Mouse (Mus musculus): Measurements from ENCODE around the gene Zmynd11. TPM values are rescaled to one million over a fixed set of nuclear protein-coding genes. Genes with fewer than 3 reads are reported as not detected.
"Not testable (repeated sequence)": the region's sequence is repeated elsewhere in the genome, so short reads cannot be mapped to it uniquely, and the experiment has no call there.

Zmynd11 gene
- polyA plus RNA-seq, 1 experiment from 2014 or later: 78.1 TPM

- DNase-seq (ENCODE audit: low spot score): peak; percentile 86
- no peaks in the 10 kb centered on the region for H3K9me3 ChIP-seq (ENCODE audit: low read length)
- H3K9ac ChIP-seq (replicated peaks; ENCODE audit: low read depth): no peak overlapping the region
- WGBS: 43% methylated on average over 9 of the region's 9 CpGs
- peak overlapping the region; percentile 28; the same call in 1 of the 2 replicates for H3K4me2 ChIP-seq (replicated peaks; ENCODE audit: low read depth, low read length)
- peak; percentile 77 for ATAC-seq
- peaks cover 10% of the 10 kb centered on the region; the same call in 1 of the 2 replicates for H3K4me1 ChIP-seq (ENCODE audit: insufficient read depth, low read depth, low read length)
- H3K36me3 ChIP-seq (ENCODE audit: insufficient read depth, low read length): no peaks in the 10 kb centered on the region
- no peak overlapping the region for H3K4me3 ChIP-seq (ENCODE audit: low read depth, low read length)
- TF ChIP-seq EP300 (IDR thresholded peaks at IDR 0.05) (no peak), CTCF (IDR thresholded peaks at IDR 0.05) (no peak)
- no peaks in the 10 kb centered on the region for H3K27me3 ChIP-seq (replicated peaks; ENCODE audit: insufficient read depth, low read length)
- H3K27ac ChIP-seq (ENCODE audit: low read length): no peak overlapping the region
Observed at GRCm38 (mm10) chr13:9757842-9758491, 7.2 kb downstream of the Zmynd11 start.

GRCm38 (mm10) chr13:9753706-9754105, 11.4 kb downstream of the Zmynd11 start:
- Histone ChIP-seq H3K4me2 (replicated peaks; ENCODE audit: low read depth, low read length) (no peak overlapping the region), H3K4me3 (ENCODE audit: low read depth, low read length) (no peak overlapping the region), H3K27ac (ENCODE audit: low read length) (no peak overlapping the region), H3K36me3 (ENCODE audit: insufficient read depth, low read length) (no peaks in the 10 kb centered on the region), H3K9ac (replicated peaks; ENCODE audit: low read depth) (no peak overlapping the region), H3K27me3 (replicated peaks; ENCODE audit: insufficient read depth, low read length) (no peaks in the 10 kb centered on the region), H3K9me3 (ENCODE audit: low read length) (no peaks in the 10 kb centered on the region), H3K4me1 (ENCODE audit: insufficient read depth, low read depth, low read length) (peaks cover 3% of the 10 kb centered on the region; the same call in 1 of the 2 replicates)
- DNase-seq (ENCODE audit: low spot score) (no peak), ATAC-seq (no peak)
- TF ChIP-seq CTCF (IDR thresholded peaks at IDR 0.05) (no peak), EP300 (IDR thresholded peaks at IDR 0.05) (no peak)
- 47% methylated on average over 3 of the region's 3 CpGs for WGBS

GRCm38 (mm10) chr13:9750320-9750719, 14.8 kb downstream of the Zmynd11 start:
- no peaks in the 10 kb centered on the region for H3K36me3 ChIP-seq (ENCODE audit: insufficient read depth, low read length)
- 0 out of 2 replicates have a peak overlapping the region, but pooled peaks have one; percentile 32 for H3K27ac ChIP-seq (ENCODE audit: low read length)
- H3K4me3 ChIP-seq (ENCODE audit: low read depth, low read length): no peak overlapping the region
- DNase-seq (ENCODE audit: low spot score): peak; percentile 26
- no peak overlapping the region for H3K4me2 ChIP-seq (replicated peaks; ENCODE audit: low read depth, low read length)
- no peaks in the 10 kb centered on the region for H3K27me3 ChIP-seq (replicated peaks; ENCODE audit: insufficient read depth, low read length)
- WGBS: 21% methylated on average over 1 of the region's 1 CpGs
- ATAC-seq: peak; percentile 44; the same call in 1 of the 2 replicates
- TF ChIP-seq EP300 (IDR thresholded peaks at IDR 0.05): no peak
- TF ChIP-seq CTCF (IDR thresholded peaks at IDR 0.05): no peak
- H3K9ac ChIP-seq (replicated peaks; ENCODE audit: low read depth): no peak overlapping the region
- no peaks in the 10 kb centered on the region for H3K4me1 ChIP-seq (ENCODE audit: insufficient read depth, low read depth, low read length)
- H3K9me3 ChIP-seq (ENCODE audit: low read length): no peaks in the 10 kb centered on the region

GRCm38 (mm10) chr13:9749796-9750195, 15.3 kb downstream of the Zmynd11 start:
- peak; percentile 81 for DNase-seq (ENCODE audit: low spot score)
- TF ChIP-seq CTCF (IDR thresholded peaks at IDR 0.05) (no peak), EP300 (IDR thresholded peaks at IDR 0.05) (no peak)
- 27% methylated on average over 4 of the region's 4 CpGs for WGBS

GRCm38 (mm10) chr13:9738190-9738589, 26.9 kb downstream of the Zmynd11 start:
- no peak overlapping the region for H3K27ac ChIP-seq (ENCODE audit: low read length)
- DNase-seq (ENCODE audit: low spot score) (no peak), ATAC-seq (no peak)
- no peaks in the 10 kb centered on the region for H3K27me3 ChIP-seq (replicated peaks; ENCODE audit: insufficient read depth, low read length)
- no peaks in the 10 kb centered on the region for H3K9me3 ChIP-seq (ENCODE audit: low read length)
- WGBS: 68% methylated on average over 2 of the region's 2 CpGs
- H3K36me3 ChIP-seq (ENCODE audit: insufficient read depth, low read length): no peaks in the 10 kb centered on the region
- no peak for TF ChIP-seq EP300 (IDR thresholded peaks at IDR 0.05)
- no peak for TF ChIP-seq CTCF (IDR thresholded peaks at IDR 0.05)
- no peak overlapping the region for H3K4me3 ChIP-seq (ENCODE audit: low read depth, low read length)
- H3K9ac ChIP-seq (replicated peaks; ENCODE audit: low read depth): no peak overlapping the region
- H3K4me2 ChIP-seq (replicated peaks; ENCODE audit: low read depth, low read length): no peak overlapping the region
- peaks cover 5% of the 10 kb centered on the region; the same call in 1 of the 2 replicates for H3K4me1 ChIP-seq (ENCODE audit: insufficient read depth, low read depth, low read length)

More at GRCm38 (mm10) chr13:9749796-9750195, 15.3 kb downstream of the Zmynd11 start:
- no peak overlapping the region for H3K27ac ChIP-seq (ENCODE audit: low read length)
- H3K4me1 ChIP-seq (ENCODE audit: insufficient read depth, low read depth, low read length): no peaks in the 10 kb centered on the region
- H3K9ac ChIP-seq (replicated peaks; ENCODE audit: low read depth): no peak overlapping the region
- no peak overlapping the region for H3K4me3 ChIP-seq (ENCODE audit: low read depth, low read length)
- H3K27me3 ChIP-seq (replicated peaks; ENCODE audit: insufficient read depth, low read length): no peaks in the 10 kb centered on the region
- no peaks in the 10 kb centered on the region for H3K36me3 ChIP-seq (ENCODE audit: insufficient read depth, low read length)
- no peaks in the 10 kb centered on the region for H3K9me3 ChIP-seq (ENCODE audit: low read length)
- H3K4me2 ChIP-seq (replicated peaks; ENCODE audit: low read depth, low read length): no peak overlapping the region
- peak; percentile 83 for ATAC-seq

- DNase-seq (ENCODE audit: low spot score) (no peak), ATAC-seq (no peak)
- TF ChIP-seq EP300 (IDR thresholded peaks at IDR 0.05) (no peak), CTCF (IDR thresholded peaks at IDR 0.05) (no peak)
- Histone ChIP-seq H3K4me1 (ENCODE audit: insufficient read depth, low read depth, low read length) (no peaks in the 10 kb centered on the region), H3K27ac (ENCODE audit: low read length) (no peak overlapping the region), H3K4me2 (replicated peaks; ENCODE audit: low read depth, low read length) (no peak overlapping the region), H3K9me3 (ENCODE audit: low read length) (no peaks in the 10 kb centered on the region), H3K36me3 (ENCODE audit: insufficient read depth, low read length) (peaks cover 2% of the 10 kb centered on the region; the same call in 1 of the 2 replicates), H3K9ac (replicated peaks; ENCODE audit: low read depth) (no peak overlapping the region), H3K27me3 (replicated peaks; ENCODE audit: insufficient read depth, low read length) (no peaks in the 10 kb centered on the region), H3K4me3 (ENCODE audit: low read depth, low read length) (no peak overlapping the region)
- WGBS: 70% methylated on average over 5 of the region's 5 CpGs
Observed at GRCm38 (mm10) chr13:9737024-9737423, 28.1 kb downstream of the Zmynd11 start.

GRCm38 (mm10) chr13:9732262-9732661, 32.9 kb downstream of the Zmynd11 start:
- H3K4me3 ChIP-seq (ENCODE audit: low read depth, low read length); DNase-seq (ENCODE audit: low spot score); H3K9me3 ChIP-seq (ENCODE audit: low read length); ATAC-seq; H3K4me2 ChIP-seq (replicated peaks; ENCODE audit: low read depth, low read length); H3K4me1 ChIP-seq (ENCODE audit: insufficient read depth, low read depth, low read length); H3K27me3 ChIP-seq (replicated peaks; ENCODE audit: insufficient read depth, low read length); H3K9ac ChIP-seq (replicated peaks; ENCODE audit: low read depth); H3K27ac ChIP-seq (ENCODE audit: low read length); H3K36me3 ChIP-seq (ENCODE audit: insufficient read depth, low read length): not testable (repeated sequence)
- WGBS: 93% methylated on average over 4 of the region's 5 CpGs
